Mouse (Mus musculus): ENCODE measurements around the gene Slc22a16.
A peak's percentile ranks its signal among the peaks of the same experiment; 100 is the strongest.
"Not testable (repeated sequence)": the region's sequence is repeated elsewhere in the genome, so short reads cannot be mapped to it uniquely, and the experiment has no call there.

Slc22a16 gene

DNA sequence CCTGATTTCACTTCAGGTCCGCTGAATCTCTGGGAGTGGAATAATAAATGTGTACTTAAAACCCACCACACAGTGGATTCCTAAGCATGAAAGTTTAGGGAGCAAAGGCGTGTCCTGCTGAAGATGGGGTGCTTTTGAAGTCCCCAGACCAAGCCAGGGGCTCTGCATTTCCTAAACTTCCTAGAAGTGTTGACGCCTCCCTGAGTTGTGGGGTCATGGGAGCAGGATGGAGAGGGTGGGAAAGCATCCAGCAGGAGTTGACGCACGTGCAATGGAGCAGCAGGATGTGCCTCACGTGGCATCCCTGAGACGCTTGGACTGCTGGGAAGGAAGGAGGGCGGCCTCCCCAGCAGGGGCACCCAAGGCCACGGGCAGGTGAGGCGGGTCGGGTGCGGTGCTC, at the start of gene Slc22a16:
Gene Slc22a16, plus strand, starts transcription at position 301 of the 400 bp plus-strand sequence.
- DNase-seq = no peak

DNA sequence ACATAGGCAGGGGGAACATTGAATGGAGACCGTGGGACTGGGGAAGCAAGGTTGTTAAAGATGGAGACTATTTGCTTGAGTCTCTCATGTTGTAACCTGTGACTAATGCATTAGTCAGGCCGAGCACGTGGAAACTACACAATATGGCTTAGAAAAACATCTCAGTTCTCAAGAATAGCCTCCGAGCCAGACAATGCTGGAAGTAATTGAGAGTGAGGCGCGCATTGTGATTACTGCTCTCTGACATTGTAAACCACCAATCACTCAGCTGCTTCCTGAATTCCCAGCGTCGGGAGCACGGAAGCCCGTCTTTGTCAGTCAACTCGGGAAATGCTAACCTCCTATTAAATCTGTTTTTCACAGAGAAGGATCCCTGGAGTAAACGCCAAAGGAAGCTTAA, 48.6 kb upstream of the Slc22a16 start:
- DNase-seq = no peak

DNA sequence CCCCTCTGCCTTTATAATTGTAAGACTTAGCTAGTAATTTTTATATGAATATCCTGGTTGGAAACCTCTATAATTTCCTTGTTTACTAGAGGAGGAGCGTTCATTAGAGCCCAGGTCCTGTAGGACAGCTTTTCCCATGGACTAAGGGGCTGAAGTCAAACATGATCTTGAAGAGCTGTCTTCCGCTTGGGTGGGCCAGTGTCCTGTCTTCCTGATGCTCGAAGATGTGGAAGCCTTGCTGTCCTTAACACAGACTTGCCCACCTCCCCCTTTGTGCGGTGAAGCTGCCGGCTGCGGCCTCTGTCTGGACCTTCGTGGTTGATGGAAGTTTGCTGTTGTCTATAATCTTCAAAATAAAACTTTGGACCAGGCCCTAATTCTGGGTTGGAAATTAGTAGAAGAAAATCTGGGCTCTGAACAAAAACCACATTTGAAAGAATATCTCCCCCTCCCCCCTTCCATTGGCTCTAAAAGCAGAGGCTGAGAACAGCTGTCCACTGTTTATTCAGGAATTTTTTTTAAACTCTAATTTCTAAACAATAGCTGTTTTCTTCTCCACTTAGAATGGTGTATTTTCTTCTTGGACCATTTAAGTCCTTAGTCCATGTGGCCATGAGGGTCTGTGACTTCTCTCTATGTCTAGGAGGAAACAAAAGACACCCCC, 46.7 kb upstream of the Slc22a16 start:
- DNase-seq = no peak

DNA sequence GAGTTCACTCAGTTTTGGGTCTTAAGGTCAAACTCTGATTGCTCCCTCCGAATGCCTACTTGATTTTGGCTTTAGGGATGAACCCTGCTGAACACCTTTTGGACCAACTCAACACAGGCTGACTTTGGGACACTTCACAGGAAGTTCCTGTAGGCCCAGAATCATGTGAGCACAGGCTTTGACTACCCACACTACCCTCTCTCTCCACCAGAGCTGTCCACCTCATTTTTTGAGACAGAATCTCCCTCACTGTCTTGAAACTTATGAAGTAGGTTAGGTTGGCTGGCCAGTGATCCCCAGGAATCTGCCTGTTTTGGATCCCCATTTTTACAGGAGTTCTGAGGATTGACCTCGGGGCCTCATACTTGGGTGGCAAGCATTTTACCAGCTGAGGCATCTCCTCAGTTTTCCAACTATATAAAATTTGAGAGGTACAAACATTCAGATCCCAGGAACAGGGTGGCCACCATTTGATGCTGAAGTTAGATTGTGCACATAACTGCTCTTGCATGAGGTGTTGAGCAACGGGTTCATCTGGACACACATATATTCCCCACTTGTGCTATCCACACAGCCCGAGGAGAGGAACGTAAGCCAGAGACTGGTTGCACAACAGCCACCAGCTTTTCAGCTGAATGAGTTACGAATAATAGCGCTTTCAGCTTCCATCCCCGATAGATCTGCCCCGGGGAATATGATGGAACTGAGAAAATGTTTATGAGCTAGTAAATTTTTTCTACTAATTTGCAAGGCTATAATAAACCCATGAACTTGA, 45.9 kb upstream of the Slc22a16 start:
- no peak for DNase-seq

DNA sequence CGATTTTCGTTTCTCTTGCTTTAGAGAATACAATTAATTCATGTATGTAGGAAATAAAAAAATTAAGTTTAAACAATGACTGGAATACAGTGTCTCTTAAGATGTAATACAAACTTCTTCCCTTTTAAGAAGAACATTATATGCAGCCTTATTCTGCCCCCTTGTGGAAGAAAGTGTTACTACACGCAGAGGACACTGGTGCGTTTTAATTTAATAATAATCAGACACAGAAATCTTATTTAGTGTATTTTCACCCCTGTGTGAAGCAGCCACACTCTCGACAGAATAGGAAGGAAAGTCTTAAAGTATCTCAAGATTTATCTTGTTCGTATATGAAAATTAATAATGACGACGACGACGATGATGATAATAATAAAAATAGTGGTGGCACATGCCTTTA, 45.1 kb upstream of the Slc22a16 start:
- DNase-seq = peak; percentile 22

DNA sequence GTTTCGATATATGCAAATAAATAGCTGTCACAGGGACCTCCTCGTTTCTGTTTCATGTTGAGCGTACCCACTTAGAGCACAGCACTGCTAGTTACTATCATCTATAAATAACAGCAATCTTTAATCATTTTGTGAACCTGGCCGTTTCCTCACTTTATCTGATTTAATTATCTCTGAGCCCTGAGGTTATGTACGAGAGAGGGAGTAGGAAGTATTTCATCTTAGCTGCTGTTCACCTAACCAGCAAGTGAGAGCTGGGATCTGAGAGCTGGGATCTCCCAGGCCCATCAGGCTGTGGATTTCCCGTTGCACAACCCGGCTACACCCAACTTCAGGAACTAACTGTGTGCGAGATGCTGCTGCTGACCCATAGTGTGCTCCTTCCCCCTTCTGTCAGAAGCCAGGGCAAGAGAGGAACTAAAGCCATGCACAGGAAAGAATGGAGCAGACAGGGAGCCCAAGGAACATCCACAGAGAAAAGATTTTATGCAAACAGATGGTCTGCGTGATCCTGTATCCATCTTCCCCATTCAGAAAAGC, 44.5 kb upstream of the Slc22a16 start:
- DNase-seq = no peak

DNA sequence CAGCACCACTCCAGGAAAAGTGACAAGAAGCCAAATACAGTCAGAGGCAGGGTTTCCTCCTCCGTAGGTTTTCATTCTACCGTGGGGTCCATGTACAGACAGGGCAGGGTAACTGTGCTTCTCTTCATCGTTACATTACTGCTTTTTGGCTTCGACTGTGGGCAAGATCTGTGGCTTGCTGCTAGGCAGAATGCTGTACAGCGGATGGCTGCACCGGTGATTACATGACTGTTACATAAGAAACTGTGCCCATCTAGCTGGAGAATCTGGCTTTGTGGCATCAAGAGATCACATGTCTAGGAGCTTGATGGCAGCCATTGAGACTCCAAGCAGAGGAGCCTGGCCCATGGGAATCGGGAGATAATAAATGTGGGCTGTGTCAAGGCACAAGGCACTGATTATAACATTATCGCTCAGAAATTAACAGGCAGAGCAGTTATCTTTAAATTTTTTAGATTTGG, 43.8 kb upstream of the Slc22a16 start:
- no peak for DNase-seq

DNA sequence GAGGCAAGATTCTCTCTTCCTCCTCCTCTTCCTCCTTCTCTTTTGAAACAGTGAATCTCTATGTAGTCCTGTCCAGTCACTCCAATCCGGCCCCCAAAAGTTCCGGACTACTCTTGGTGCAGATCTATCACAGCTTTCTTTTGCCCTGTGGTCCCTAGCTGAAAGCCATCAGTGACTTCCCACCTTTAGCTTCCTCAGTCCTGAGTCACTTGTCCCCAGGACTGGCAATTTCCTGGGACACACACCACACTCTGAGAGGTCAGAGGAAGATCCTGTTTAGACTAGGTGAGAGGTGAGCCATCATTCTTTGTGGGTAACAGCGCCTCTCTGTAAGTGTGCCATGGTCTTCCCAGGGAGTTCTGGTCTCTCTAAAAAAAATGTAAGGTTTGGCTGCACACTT, 43.1 kb upstream of the Slc22a16 start:
- DNase-seq = no peak

DNA sequence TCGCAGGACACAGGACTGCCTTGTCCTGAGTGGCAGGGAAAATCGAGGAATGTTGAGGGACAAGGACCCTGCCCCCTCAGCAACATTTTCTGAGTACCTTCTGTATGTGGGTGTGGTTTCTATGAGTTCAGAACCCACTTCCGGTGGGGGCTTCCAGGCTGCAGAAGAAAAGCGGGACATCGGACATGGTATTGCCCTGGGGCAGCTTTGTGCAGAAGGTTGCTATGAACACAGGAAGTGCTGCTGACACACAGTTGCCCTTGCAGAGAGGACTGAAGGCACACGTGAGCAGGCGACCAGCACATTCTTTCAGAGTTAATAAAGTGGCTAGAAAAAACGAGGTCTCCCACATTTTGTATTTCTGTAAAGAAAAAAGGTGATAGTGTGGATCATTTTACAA, 42.6 kb upstream of the Slc22a16 start:
- DNase-seq = no peak

DNA sequence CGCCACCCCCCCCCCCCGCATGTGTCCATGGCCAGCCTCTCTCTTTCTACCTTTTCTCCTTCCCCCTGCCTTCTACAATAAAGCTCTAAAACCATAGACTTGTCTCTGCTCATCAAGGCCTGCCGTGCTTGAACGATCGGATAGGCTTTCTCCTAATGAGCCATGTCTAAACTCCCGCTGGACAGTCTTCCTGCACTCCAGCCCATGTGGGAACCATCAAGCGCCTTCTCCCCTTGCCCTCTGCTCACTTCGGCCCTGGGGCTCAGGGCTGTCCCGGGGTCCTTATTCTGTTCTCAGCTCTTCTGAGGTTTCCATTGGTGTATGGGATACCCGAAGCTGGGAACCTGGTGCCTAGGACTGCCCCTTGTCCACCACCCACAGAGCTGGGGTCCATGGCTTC, 41.5 kb upstream of the Slc22a16 start:
- DNase-seq = no peak

DNA sequence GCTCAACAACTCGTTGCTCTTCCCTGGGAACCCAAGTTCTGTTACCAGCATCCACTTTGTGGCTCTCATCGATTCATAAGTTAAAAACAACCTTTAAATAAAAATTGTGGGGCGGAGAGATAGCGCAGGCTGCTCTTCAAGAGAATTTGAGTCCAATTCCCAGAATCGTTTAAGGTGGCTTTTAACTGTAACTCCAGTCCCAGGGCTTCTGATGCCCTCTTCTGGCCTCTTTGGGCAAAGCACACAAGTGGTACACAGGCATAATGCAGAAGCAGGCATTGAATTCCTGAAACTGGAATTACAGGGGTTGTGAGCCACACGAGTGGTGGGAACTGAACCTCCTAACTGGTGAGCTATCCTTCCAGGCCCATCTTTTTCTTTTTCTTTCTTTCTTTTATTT, 40.5 kb upstream of the Slc22a16 start:
- DNase-seq = no peak

DNA sequence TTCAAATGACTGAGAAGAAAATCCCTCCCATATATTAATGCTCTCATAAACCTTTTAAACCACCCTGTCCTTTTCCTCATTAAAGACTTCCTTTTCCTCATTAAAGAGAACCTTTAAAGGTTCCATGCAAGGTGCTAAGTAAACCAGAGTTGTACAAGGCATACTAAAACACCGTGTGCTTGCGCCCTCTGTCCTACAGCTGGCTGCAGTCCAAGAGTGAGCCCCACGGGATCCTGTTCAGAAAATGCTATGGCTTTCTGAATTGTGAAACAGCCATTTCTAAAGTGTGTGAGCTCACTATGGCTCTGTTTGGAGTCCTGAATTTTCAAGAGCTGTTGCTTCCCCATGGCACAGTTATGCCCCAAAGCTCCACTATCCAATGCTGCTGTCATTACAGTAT, 39.5 kb upstream of the Slc22a16 start:
- no peak for DNase-seq

DNA sequence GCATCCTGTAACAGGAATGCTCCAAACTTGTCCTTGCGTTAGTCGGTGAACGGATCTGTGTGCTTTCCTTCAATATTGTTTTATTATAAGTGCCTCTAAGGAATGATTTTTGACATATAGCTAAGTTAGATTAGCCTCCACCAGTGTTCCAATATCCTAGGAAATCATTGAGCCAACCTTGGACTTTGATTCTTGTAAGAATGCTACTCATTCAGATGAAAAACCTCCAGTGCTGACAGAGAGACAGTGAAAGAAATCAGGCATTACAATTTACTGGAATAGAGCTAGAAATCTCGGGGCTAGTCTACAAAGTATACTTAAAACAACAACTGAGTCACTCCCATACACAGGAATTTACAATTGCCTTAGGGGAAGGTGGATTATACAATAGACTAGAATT, 37.5 kb upstream of the Slc22a16 start:
- not testable (repeated sequence) for DNase-seq

DNA sequence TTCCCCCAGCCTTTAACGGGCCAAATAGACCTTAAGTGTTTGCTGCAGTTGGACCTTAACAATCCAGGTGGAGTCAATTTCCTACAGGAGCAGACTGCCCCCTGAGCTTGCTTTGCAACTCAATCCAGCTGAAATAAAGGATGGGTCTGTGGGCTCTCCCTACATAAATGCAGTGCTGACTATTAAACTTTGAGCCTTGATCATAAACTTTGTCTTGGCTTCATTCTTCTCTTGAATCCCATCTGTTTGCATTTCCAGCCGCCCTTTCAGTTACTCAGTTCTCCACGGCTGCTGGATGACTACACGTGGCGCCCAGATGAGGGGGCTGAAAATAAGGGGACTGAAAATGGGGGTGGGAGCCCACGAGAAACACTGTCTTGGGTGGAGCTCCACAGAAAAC, 28.8 kb upstream of the Slc22a16 start:
- no peak for DNase-seq

DNA sequence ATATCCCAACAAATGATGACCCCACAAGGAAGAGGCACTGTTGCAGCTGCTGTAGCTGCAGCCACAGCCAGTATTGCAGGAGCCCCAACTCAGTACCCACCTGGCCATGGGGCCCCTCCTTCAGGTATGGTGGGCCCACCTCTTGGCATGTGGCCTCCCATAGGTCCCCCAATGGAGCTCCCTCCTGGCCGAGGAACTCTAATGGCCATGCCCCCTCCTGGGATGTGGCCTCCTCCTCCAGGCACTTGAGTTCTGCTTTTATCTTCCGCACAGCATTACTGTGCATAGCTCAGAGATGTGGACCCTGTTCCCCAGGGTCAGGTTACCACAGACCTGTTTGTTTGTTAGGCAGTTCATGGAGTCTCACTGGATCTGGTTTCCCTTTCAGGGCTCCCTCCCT, 20.8 kb upstream of the Slc22a16 start:
- DNase-seq = no peak

DNA sequence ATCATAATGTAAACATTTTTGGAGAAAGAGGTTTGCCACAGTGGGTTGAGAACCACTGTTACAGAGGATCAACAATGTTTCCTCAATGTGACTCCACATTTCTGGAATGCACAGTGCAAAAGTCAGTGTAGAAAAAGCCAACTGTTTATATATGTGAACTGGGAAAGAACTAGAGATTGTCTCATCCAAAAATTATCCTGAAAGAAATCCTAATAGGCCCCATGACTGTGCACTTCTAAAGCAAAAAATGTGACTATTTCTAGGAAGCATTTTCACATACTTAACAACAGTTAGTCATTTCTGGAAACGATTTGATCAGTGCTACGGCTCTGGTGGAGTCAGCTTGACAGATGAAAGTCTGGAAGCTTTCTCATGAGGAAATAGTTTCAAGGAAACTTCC, 18.3 kb upstream of the Slc22a16 start:
- DNase-seq = no peak

DNA sequence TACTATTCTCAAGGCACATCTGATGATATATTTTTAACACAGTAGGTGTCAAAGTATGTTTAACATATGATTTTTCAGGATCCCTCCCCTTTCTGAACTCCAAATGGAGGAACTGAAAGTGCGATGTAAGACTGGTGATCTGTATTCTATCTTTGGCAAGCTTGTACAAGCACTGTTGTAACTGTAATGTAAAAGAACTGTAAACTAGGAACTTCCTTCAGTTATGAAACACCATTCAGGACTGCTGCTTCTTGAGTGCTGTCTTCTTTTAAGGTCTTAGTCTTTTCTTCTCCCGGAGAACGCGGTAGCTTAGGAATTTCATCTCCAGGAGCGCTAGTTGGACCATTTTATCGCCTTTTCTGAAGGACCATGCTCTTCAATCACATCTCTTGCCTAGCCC, 4.4 kb upstream of the Slc22a16 start:
- not testable (repeated sequence) for DNase-seq

DNA sequence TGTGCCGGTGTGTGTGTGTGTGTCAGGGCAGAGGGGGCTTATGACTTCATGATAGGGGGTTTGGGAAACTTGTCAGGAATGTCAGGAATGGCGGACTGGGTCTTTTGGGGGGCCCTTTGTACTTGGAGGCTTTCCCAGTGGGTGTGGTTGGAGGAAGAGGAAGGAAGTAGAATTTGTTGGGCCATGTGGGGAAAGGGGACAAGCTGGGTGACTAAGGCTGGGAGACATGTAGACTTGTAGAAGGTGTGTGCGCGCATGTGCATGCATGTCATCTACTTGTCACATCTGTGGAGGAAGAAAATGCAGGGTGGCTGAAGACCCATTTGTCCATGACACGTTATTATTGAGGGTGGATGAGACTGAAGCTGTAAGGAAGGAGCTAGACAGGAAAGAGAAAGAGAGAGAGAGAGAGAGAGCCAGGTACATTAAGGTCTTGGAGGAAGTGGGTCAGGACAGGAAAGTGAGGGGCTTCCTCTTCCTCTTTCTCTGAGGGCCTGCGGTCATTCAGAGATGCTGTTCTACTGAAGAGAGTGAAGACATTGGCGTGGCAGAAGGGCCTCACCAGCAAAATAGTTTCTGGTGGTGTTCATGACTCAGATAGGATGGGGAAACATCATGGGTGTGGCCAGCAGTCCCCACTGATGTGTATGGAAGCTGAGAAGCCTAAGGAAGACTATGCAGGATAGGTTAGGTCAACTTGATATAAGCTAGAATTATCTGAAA, 5.9 kb downstream of the Slc22a16 start:
- no peak for DNase-seq

DNA sequence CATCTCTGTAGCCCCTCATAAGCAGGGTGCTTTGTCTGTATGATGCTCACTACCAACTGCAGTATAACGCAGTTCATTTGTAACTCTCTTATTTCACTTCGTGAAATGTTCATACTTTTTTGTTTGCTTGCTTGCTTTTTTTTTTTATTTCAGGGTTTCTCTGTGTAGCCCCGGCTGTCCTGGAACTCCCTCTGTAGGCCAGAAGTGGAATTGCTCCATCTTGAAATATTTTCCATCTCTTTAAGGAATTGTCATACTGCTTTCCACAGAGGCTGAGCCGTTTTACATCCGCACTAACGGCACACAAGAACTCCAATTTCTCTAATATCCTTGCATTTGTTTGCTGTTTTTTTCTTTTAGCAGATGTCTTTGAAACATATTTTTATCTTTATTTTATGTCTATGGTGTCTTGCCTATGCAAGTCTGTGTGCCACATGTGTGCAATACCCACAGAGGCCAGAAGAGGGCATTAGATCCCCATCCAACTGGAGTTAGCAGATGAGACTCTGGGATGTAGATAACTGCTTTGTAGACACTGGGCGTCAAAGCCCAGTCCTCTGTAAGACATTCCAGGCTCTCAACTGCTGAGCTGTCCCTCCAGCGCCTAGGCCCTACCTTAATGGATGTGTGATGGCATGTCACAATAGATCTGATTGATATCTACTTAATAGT, 13.6 kb downstream of the Slc22a16 start:
- no peak for DNase-seq

DNA sequence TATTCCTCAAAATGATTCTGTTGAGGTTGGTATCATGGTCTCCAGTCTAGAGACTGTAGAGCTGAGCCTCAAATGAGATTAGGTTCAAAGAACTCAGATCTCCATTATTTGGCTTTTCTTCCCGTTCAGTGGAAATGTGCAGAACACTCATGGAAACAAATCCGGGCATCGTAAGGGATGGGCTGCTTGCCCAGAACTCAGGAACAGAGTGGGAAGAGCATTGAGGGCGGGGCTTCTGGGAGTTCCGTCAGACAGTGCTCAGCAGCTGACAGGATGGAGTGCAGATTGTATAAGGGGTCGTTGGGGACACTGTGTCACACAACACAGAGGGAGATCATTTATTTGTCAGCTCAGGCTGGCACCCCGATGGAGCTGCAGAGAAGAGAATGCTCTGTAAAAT, 22.1 kb downstream of the Slc22a16 start:
- no peak for DNase-seq

DNA sequence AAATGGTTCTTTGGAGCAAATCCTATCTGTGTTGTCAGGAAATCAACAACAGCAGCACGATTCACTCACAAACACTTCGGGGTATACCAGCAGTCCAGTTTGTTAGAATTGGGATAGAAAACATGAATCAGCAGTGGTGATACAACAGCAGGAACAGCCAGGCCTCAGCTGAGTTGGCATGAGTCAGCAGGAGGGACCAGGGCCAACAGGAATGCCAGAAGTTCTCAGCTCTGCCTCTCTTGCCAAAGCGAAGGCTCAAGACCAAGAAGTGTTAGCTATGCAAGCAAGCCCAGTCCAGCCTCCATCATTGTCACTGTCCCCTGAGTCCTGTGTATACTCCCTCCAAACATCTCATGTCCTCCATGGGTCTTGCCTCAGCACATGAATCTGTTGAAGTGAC, 27.0 kb downstream of the Slc22a16 start:
- no peak for DNase-seq

DNA sequence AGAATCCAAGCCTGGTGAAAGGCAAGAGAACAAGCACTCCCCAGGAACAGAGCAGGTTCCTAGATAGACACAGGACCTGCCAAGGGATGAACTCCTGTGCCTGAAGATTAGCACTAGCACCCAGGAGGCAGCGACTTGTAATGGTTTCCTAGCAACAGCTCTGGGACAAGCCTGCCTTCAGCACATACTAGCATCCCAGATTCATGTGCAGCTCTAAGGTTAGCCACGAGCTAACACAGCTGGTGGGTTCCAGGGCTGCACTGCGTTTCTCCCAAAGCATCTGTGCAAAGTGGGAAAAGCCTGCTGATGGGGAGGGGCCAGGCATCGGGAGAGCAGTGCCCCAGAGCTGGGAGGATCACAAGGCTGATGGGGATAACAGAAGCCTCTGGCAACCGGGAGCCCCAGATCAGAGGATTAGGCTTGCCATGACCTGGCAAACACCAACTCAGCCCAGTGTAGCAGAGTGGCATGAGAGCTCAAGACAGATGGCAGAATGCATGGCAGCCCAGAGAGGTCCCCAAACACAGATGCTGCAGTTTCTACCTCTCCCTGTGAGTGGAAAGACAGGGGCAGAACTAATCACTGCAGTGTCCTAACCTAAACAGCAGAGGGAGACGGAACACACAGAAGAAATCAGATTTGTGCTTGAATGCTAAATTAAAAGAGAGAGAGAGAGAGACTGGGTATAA, 34.7 kb downstream of the Slc22a16 start:
- DNase-seq = no peak

DNA sequence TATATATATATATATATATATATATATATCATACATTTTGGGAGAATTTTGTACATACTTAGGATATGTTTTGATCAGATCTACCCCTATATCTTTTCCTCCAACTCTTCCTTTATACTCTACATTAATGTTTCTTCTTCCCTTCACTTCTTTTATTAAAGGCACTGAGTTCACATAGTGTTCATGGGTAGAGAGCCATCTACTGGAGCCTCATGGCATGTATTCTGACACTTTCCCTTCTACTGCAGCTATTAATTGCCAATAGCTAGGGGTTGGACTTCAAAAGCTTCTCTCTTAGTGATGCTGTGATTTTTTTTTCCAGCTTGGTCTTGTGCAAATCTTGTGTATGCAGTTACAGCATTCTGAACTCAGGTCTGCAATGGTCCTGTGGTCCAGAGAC, 47.8 kb downstream of the Slc22a16 start:
- no peak for DNase-seq

Measured in cerebellum, adult 9-11 months (tissue).